Mouse (Mus musculus): Measurements from ENCODE around the gene Lrmda. TPM values are rescaled to one million over a fixed set of nuclear protein-coding genes. Genes with fewer than 3 reads are reported as not detected.

The Lrmda gene
- polyA plus RNA-seq, 1 experiment from 2014 or later, result 0.53 TPM

GRCm38 (mm10) chr14:22931114-22931822 lies 911.8 kb downstream of the Lrmda start:
- H3K9me3 ChIP-seq (ENCODE audit: control insufficient read depth, low read length), result no peaks in the 10 kb centered on the region
- no peaks in the 10 kb centered on the region for H3K36me3 ChIP-seq (ENCODE audit: control insufficient read depth, insufficient read depth, low read length)
- H3K27me3 ChIP-seq (ENCODE audit: control insufficient read depth, insufficient read depth, low read length), result no peaks in the 10 kb centered on the region
- WGBS, result 86% methylated on average over 4 of the region's 4 CpGs
- H3K27ac ChIP-seq (ENCODE audit: low read depth, low read length), result no peak overlapping the region
- no peak overlapping the region for H3K9ac ChIP-seq (ENCODE audit: low read depth, low read length)
- no peak overlapping the region for H3K4me3 ChIP-seq (ENCODE audit: low read length)
- H3K4me1 ChIP-seq (ENCODE audit: control insufficient read depth, insufficient read depth, low read length), result no peaks in the 10 kb centered on the region
- ATAC-seq (ENCODE audit: low FRiP score, low TSS enrichment), result no peak
- H3K4me2 ChIP-seq (replicated peaks; ENCODE audit: low read depth, low read length), result no peak overlapping the region

- Histone ChIP-seq H3K36me3 (ENCODE audit: control insufficient read depth, insufficient read depth, low read length) (no peaks in the 10 kb centered on the region), H3K4me2 (replicated peaks; ENCODE audit: low read depth, low read length) (no peak overlapping the region), H3K9ac (ENCODE audit: low read depth, low read length) (no peak overlapping the region), H3K27ac (ENCODE audit: low read depth, low read length) (no peak overlapping the region), H3K27me3 (ENCODE audit: control insufficient read depth, insufficient read depth, low read length) (no peaks in the 10 kb centered on the region), H3K4me3 (ENCODE audit: low read length) (no peak overlapping the region), H3K9me3 (ENCODE audit: control insufficient read depth, low read length) (no peaks in the 10 kb centered on the region), H3K4me1 (ENCODE audit: control insufficient read depth, insufficient read depth, low read length) (peaks cover 5% of the 10 kb centered on the region; the same call in 1 of the 2 replicates)
- ATAC-seq (ENCODE audit: low FRiP score, low TSS enrichment), result no peak
- WGBS, result 77% methylated on average over 3 of the region's 3 CpGs
Observed at GRCm38 (mm10) chr14:22936701-22937100, 917.2 kb downstream of the Lrmda start.

- no peak for ATAC-seq (ENCODE audit: low FRiP score, low TSS enrichment)
- 65% methylated on average over 2 of the region's 2 CpGs for WGBS
- H3K27me3 ChIP-seq (ENCODE audit: control insufficient read depth, insufficient read depth, low read length), result no peaks in the 10 kb centered on the region
Observed at GRCm38 (mm10) chr14:22940576-22940975, 921.1 kb downstream of the Lrmda start.

GRCm38 (mm10) chr14:22942569-22942968 lies 923.1 kb downstream of the Lrmda start:
- WGBS, result 56% methylated on average over 2 of the region's 2 CpGs
- H3K4me2 ChIP-seq (replicated peaks; ENCODE audit: low read depth, low read length), result no peak overlapping the region
- peaks cover 5% of the 10 kb centered on the region; the same call in 1 of the 2 replicates for H3K4me1 ChIP-seq (ENCODE audit: control insufficient read depth, insufficient read depth, low read length)
- no peak overlapping the region for H3K9ac ChIP-seq (ENCODE audit: low read depth, low read length)
- no peak overlapping the region for H3K27ac ChIP-seq (ENCODE audit: low read depth, low read length)
- ATAC-seq (ENCODE audit: low FRiP score, low TSS enrichment), result no peak
- no peak overlapping the region for H3K4me3 ChIP-seq (ENCODE audit: low read length)
- no peaks in the 10 kb centered on the region for H3K27me3 ChIP-seq (ENCODE audit: control insufficient read depth, insufficient read depth, low read length)
- no peaks in the 10 kb centered on the region for H3K36me3 ChIP-seq (ENCODE audit: control insufficient read depth, insufficient read depth, low read length)
- H3K9me3 ChIP-seq (ENCODE audit: control insufficient read depth, low read length), result no peaks in the 10 kb centered on the region

More at GRCm38 (mm10) chr14:22940576-22940975, 921.1 kb downstream of the Lrmda start:
- H3K9me3 ChIP-seq (ENCODE audit: control insufficient read depth, low read length), result no peaks in the 10 kb centered on the region
- no peaks in the 10 kb centered on the region for H3K36me3 ChIP-seq (ENCODE audit: control insufficient read depth, insufficient read depth, low read length)
- no peak overlapping the region for H3K4me3 ChIP-seq (ENCODE audit: low read length)
- H3K4me2 ChIP-seq (replicated peaks; ENCODE audit: low read depth, low read length), result no peak overlapping the region
- H3K9ac ChIP-seq (ENCODE audit: low read depth, low read length), result no peak overlapping the region
- H3K4me1 ChIP-seq (ENCODE audit: control insufficient read depth, insufficient read depth, low read length), result peaks cover 5% of the 10 kb centered on the region; the same call in 1 of the 2 replicates
- H3K27ac ChIP-seq (ENCODE audit: low read depth, low read length), result no peak overlapping the region

GRCm38 (mm10) chr14:22949466-22949865 lies 930.0 kb downstream of the Lrmda start:
- H3K9me3 ChIP-seq (ENCODE audit: control insufficient read depth, low read length), result no peaks in the 10 kb centered on the region
- no peaks in the 10 kb centered on the region for H3K36me3 ChIP-seq (ENCODE audit: control insufficient read depth, insufficient read depth, low read length)
- no peak overlapping the region for H3K9ac ChIP-seq (ENCODE audit: low read depth, low read length)
- ATAC-seq (ENCODE audit: low FRiP score, low TSS enrichment), result no peak
- no peaks in the 10 kb centered on the region for H3K4me1 ChIP-seq (ENCODE audit: control insufficient read depth, insufficient read depth, low read length)
- no peak overlapping the region for H3K27ac ChIP-seq (ENCODE audit: low read depth, low read length)
- H3K4me2 ChIP-seq (replicated peaks; ENCODE audit: low read depth, low read length), result no peak overlapping the region
- H3K4me3 ChIP-seq (ENCODE audit: low read length), result no peak overlapping the region
- H3K27me3 ChIP-seq (ENCODE audit: control insufficient read depth, insufficient read depth, low read length), result no peaks in the 10 kb centered on the region

- no peak for ATAC-seq (ENCODE audit: low FRiP score, low TSS enrichment)
- Histone ChIP-seq H3K9me3 (ENCODE audit: control insufficient read depth, low read length) (no peaks in the 10 kb centered on the region), H3K4me1 (ENCODE audit: control insufficient read depth, insufficient read depth, low read length) (no peaks in the 10 kb centered on the region), H3K4me2 (replicated peaks; ENCODE audit: low read depth, low read length) (no peak overlapping the region), H3K36me3 (ENCODE audit: control insufficient read depth, insufficient read depth, low read length) (no peaks in the 10 kb centered on the region), H3K9ac (ENCODE audit: low read depth, low read length) (no peak overlapping the region), H3K27me3 (ENCODE audit: control insufficient read depth, insufficient read depth, low read length) (no peaks in the 10 kb centered on the region), H3K4me3 (ENCODE audit: low read length) (no peak overlapping the region), H3K27ac (ENCODE audit: low read depth, low read length) (no peak overlapping the region)
- 84% methylated on average over 1 of the region's 1 CpGs for WGBS
Observed at GRCm38 (mm10) chr14:22952981-22953380, 933.5 kb downstream of the Lrmda start.

GRCm38 (mm10) chr14:22960166-22960565 lies 940.7 kb downstream of the Lrmda start:
- WGBS, result 86% methylated on average over 1 of the region's 1 CpGs
- H3K4me1 ChIP-seq (ENCODE audit: control insufficient read depth, insufficient read depth, low read length), result no peaks in the 10 kb centered on the region
- H3K27ac ChIP-seq (ENCODE audit: low read depth, low read length), result no peak overlapping the region
- H3K27me3 ChIP-seq (ENCODE audit: control insufficient read depth, insufficient read depth, low read length), result no peaks in the 10 kb centered on the region
- H3K9me3 ChIP-seq (ENCODE audit: control insufficient read depth, low read length), result no peaks in the 10 kb centered on the region
- no peak for ATAC-seq (ENCODE audit: low FRiP score, low TSS enrichment)
- H3K4me2 ChIP-seq (replicated peaks; ENCODE audit: low read depth, low read length), result no peak overlapping the region
- H3K4me3 ChIP-seq (ENCODE audit: low read length), result no peak overlapping the region
- no peak overlapping the region for H3K9ac ChIP-seq (ENCODE audit: low read depth, low read length)
- no peaks in the 10 kb centered on the region for H3K36me3 ChIP-seq (ENCODE audit: control insufficient read depth, insufficient read depth, low read length)

- 75% methylated on average over 9 of the region's 9 CpGs for WGBS
- no peak overlapping the region for H3K27ac ChIP-seq (ENCODE audit: low read depth, low read length)
Observed at GRCm38 (mm10) chr14:22964796-22965660, 945.5 kb downstream of the Lrmda start.

GRCm38 (mm10) chr14:22968705-22969104 lies 949.2 kb downstream of the Lrmda start:
- no peaks in the 10 kb centered on the region for H3K9me3 ChIP-seq (ENCODE audit: control insufficient read depth, low read length)
- H3K27me3 ChIP-seq (ENCODE audit: control insufficient read depth, insufficient read depth, low read length), result no peaks in the 10 kb centered on the region
- no peak overlapping the region for H3K9ac ChIP-seq (ENCODE audit: low read depth, low read length)
- 0 out of 2 replicates have a peak, but pooled peaks cover 5% of the 10 kb centered on the region for H3K4me1 ChIP-seq (ENCODE audit: control insufficient read depth, insufficient read depth, low read length)
- ATAC-seq (ENCODE audit: low FRiP score, low TSS enrichment), result peak; percentile 66; the same call in 1 of the 2 replicates
- 43% methylated on average over 5 of the region's 5 CpGs for WGBS
- no peak overlapping the region for H3K4me3 ChIP-seq (ENCODE audit: low read length)
- H3K4me2 ChIP-seq (replicated peaks; ENCODE audit: low read depth, low read length), result no peak overlapping the region
- H3K36me3 ChIP-seq (ENCODE audit: control insufficient read depth, insufficient read depth, low read length), result no peaks in the 10 kb centered on the region
- H3K27ac ChIP-seq (ENCODE audit: low read depth, low read length), result no peak overlapping the region

More at GRCm38 (mm10) chr14:22964796-22965660, 945.5 kb downstream of the Lrmda start:
- H3K27me3 ChIP-seq (ENCODE audit: control insufficient read depth, insufficient read depth, low read length), result no peaks in the 10 kb centered on the region
- no peak for ATAC-seq (ENCODE audit: low FRiP score, low TSS enrichment)
- no peak overlapping the region for H3K9ac ChIP-seq (ENCODE audit: low read depth, low read length)
- no peak overlapping the region for H3K4me2 ChIP-seq (replicated peaks; ENCODE audit: low read depth, low read length)
- H3K4me3 ChIP-seq (ENCODE audit: low read length), result no peak overlapping the region
- H3K9me3 ChIP-seq (ENCODE audit: control insufficient read depth, low read length), result no peaks in the 10 kb centered on the region
- no peaks in the 10 kb centered on the region for H3K36me3 ChIP-seq (ENCODE audit: control insufficient read depth, insufficient read depth, low read length)
- H3K4me1 ChIP-seq (ENCODE audit: control insufficient read depth, insufficient read depth, low read length), result 0 out of 2 replicates have a peak, but pooled peaks cover 5% of the 10 kb centered on the region

Data from kidney, embryonic 14.5 days (tissue).